Mouse (Mus musculus) ES-Bruce4 (cell line): ENCODE data around the gene Sec24d. TPM values are rescaled to one million over a fixed set of nuclear protein-coding genes. Genes with fewer than 3 reads are reported as not detected.

Source experiments
- H3K27ac ChIP-seq: 2 replicates; pipeline ENCODE4 v1.5.1; 2012; ENCODE audit warnings: low read length, inconsistent platforms; ENCODE audit not compliant: insufficient read depth
- H3K27me3 ChIP-seq: 2 replicates; pipeline ENCODE4 v1.6.1; 2012; ENCODE audit warnings: mild to moderate bottlenecking, low read length, inconsistent platforms; ENCODE audit not compliant: control insufficient read depth, poor library complexity, insufficient read depth, severe bottlenecking
- H3K36me3 ChIP-seq: 2 replicates; pipeline ENCODE4 v1.6.1; 2012; ENCODE audit warnings: inconsistent platforms, mild to moderate bottlenecking, low read length, moderate library complexity; ENCODE audit not compliant: control insufficient read depth, poor library complexity, insufficient read depth, severe bottlenecking
- H3K4me1 ChIP-seq: one replicate; pipeline ENCODE4 v1.8.1; 2011; ENCODE audit warnings: low read length; ENCODE audit not compliant: control insufficient read depth, insufficient read depth
- H3K4me3 ChIP-seq: 2 replicates; pipeline ENCODE4 v1.5.1; 2011; ENCODE audit warnings: low read depth, mild to moderate bottlenecking, low read length
- H3K9ac ChIP-seq: 2 replicates; pipeline ENCODE4 v1.6.1; 2012; ENCODE audit warnings: low read depth, mild to moderate bottlenecking, inconsistent platforms; ENCODE audit not compliant: poor library complexity, severe bottlenecking
- H3K9me3 ChIP-seq: replicated peaks from 2 replicates; pipeline ENCODE4 v1.6.1; 2012; ENCODE audit warnings: mild to moderate bottlenecking, low read length, inconsistent platforms; ENCODE audit not compliant: control insufficient read depth, poor library complexity, insufficient read depth, severe bottlenecking
- CTCF ChIP-seq: IDR thresholded peaks from one replicate; pipeline ENCODE4 v1.8.1; 2011; ENCODE audit warnings: low read depth, low read length
- EP300 ChIP-seq: IDR thresholded peaks from 2 replicates; pipeline ENCODE4 v1.6.1; 2011; ENCODE audit warnings: low read depth, low read length; ENCODE audit not compliant: insufficient read depth
- POLR2A ChIP-seq: IDR thresholded peaks from one replicate; pipeline ENCODE4 v1.8.1; 2011; ENCODE audit warnings: low read length; ENCODE audit not compliant: insufficient read depth
- polyA plus RNA-seq: library from polyadenylated mRNA; stranded (reverse); fragments of >200 nt; gene quantifications from 2 replicates; pipeline ENCODE4 v1.2.4, GENCODE M21; 2011; ENCODE audit warnings: low read depth; ENCODE audit not compliant: missing spikeins, insufficient read depth, insufficient read length

The Sec24d gene
- polyA plus RNA-seq, 1 experiment, result 26.6 TPM

DNA sequence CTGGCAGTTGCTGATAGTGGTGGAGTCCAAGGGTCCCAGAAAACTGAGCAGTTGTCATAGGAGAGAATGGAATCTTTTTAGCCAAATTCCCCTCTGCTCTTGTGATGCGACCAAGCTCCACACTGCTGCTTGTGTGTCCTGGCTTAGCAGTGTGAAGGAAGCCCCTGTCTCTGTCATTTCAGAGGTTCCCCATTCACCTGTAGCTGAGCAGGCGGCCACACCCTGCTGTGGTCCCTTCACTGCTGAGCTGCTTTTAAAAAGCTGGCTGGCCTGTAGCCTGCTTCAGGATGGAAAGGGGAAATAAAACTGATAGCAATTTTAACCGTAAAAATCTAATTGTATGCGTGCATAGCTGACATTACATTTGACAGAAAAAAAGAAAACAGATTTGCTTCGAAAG is 69.7 kb downstream of the Sec24d start:
- no peaks in the 10 kb centered on the region for H3K27me3 ChIP-seq
- TF ChIP-seq CTCF (no peak), EP300 (no peak), POLR2A (no peak)
- no peak overlapping the region for H3K4me3 ChIP-seq
- H3K9ac ChIP-seq, result no peak overlapping the region
- H3K4me1 ChIP-seq, result peaks cover 5% of the 10 kb centered on the region
- H3K27ac ChIP-seq, result no peak overlapping the region
- no peaks in the 10 kb centered on the region for H3K9me3 ChIP-seq
- no peaks in the 10 kb centered on the region for H3K36me3 ChIP-seq

DNA sequence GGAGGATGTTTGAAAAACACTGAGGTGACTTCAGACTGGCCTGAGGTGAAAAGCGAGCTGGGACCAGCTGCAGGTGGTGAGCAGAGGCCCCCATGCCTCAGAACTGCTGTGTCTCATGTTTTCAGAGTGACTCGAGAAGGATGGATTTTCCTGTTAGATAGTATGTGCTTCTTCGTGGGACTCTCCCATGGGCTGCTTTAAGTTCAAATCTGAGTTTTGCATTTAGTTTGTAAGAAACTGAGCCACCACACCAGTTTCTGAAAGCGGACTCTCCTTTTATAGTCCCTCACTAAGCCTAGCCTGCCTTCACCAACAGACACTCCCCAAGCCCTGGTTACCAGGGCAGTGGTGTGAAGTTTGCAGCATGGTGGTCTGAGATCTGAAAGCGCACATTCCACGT is 70.6 kb downstream of the Sec24d start:
- no peak overlapping the region for H3K9ac ChIP-seq
- no peaks in the 10 kb centered on the region for H3K9me3 ChIP-seq
- H3K4me3 ChIP-seq, result no peak overlapping the region
- H3K27me3 ChIP-seq, result no peaks in the 10 kb centered on the region
- H3K27ac ChIP-seq, result no peak overlapping the region
- H3K36me3 ChIP-seq, result no peaks in the 10 kb centered on the region; the same call in 1 of the 2 replicates
- H3K4me1 ChIP-seq, result peaks cover 3% of the 10 kb centered on the region
- TF ChIP-seq EP300, result no peak
- TF ChIP-seq CTCF, result no peak
- TF ChIP-seq POLR2A, result no peak

DNA sequence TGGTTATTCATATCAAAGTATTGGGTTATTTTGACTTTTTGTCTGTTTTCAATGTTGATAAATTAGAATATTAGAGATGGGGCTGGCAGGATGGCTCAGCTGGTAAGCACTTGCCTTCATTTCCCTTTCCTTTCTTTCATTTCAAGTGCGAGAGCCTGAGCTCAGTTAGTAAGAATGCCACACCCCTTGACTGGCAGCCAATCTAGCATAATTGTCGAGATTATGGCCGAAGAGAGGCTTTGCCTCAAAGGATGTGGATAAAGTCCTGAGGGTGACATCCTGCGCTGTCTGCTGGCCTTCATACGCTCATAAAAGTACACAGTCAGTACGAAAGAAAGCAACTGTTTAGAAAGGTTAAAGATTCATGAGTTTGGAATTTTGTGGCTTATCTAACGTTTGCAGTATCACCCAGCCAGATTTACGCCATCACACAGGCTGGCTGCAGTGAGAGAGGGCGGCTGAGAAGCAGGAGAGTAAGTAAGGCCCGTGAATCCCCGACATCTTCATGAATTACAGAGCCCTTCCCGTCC is 71.5 kb downstream of the Sec24d start:
- no peak overlapping the region for H3K9ac ChIP-seq
- H3K9me3 ChIP-seq, result no peaks in the 10 kb centered on the region
- no peaks in the 10 kb centered on the region for H3K4me1 ChIP-seq
- no peaks in the 10 kb centered on the region; the same call in 1 of the 2 replicates for H3K36me3 ChIP-seq
- no peaks in the 10 kb centered on the region for H3K27me3 ChIP-seq
- H3K4me3 ChIP-seq, result no peak overlapping the region
- no peak overlapping the region for H3K27ac ChIP-seq
- TF ChIP-seq POLR2A (no peak), CTCF (no peak), EP300 (no peak)

DNA sequence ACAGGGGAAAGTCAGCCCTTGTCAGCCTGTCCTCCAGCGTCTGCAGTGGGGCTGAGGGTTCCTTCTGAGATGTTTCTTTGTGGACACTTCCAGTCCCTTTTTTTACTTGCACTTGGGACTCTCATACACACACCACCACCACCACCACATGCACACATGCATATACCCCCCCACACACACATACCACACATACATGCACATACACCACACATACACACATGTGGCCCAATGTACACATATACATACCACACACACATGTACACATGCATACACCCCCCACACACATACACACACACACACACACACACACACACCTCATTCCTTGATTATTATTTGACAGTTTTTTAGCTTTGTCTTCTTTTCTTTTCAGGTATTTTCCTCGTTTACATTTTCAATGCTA is 73.8 kb downstream of the Sec24d start:
- H3K27ac ChIP-seq, result no peak overlapping the region
- no peaks in the 10 kb centered on the region; the same call in 1 of the 2 replicates for H3K36me3 ChIP-seq
- TF ChIP-seq CTCF (no peak), POLR2A (no peak), EP300 (no peak)
- H3K4me3 ChIP-seq, result no peak overlapping the region
- H3K9me3 ChIP-seq, result no peaks in the 10 kb centered on the region
- no peaks in the 10 kb centered on the region for H3K4me1 ChIP-seq
- no peak overlapping the region for H3K9ac ChIP-seq
- H3K27me3 ChIP-seq, result no peaks in the 10 kb centered on the region

DNA sequence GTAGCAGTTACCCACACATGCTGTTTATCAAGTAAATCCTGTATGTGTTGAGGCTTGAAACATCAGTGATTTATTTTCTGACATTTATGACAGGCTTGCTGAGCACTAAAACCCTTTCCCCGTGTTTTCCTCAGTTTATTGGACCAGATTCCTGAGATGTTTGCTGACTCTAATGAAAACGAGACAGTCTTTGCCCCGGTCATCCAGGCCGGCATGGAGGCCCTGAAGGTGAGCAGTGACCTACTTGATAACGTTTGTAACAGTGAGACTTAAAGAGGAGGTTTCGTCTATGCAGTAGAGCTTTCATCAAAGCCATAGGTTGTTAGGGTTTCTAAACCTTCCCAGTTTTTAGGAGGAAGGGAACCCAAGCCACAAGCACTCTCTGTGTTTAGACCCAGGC is 76.4 kb downstream of the Sec24d start:
- no peaks in the 10 kb centered on the region for H3K4me1 ChIP-seq
- no peaks in the 10 kb centered on the region for H3K27me3 ChIP-seq
- TF ChIP-seq CTCF, result no peak
- no peak for TF ChIP-seq POLR2A
- TF ChIP-seq EP300, result no peak
- no peaks in the 10 kb centered on the region; the same call in 1 of the 2 replicates for H3K36me3 ChIP-seq
- H3K9me3 ChIP-seq, result no peaks in the 10 kb centered on the region
- no peak overlapping the region for H3K27ac ChIP-seq
- H3K4me3 ChIP-seq, result no peak overlapping the region
- no peak overlapping the region for H3K9ac ChIP-seq

DNA sequence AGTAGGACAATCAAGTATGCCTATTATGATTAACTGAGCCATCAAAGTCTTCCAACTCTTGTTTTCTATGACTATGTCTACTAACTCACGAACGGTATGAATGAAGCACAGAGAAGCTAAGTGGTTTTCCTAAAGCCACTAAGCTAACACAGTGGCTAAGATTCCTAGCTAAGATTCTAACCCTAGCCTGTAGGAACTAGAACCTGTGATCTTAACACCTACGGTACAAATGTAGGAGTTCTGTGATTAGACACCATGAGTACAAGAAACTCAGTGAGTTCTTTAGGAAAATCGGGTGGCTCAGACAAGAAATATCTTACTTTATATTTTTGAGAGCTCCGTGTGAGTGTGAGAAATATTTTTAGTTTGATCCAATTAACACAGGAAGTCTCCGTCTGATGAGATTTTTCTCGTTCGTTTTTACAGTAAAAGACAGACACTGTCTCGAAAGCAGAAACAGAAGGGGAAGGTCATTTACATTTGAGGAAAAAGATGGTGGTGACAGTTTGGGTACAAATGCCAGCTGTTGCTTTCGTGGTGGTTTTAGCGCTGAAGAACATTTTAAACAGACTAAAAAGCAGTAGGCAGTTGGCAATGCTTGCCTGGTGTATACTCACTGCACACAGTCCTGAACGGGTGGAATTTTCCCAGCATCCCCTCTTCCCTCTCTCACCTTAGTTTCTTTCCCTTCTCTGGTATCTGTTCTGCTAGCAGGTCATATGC is 81.0 kb downstream of the Sec24d start:
- Histone ChIP-seq H3K4me3 (no peak overlapping the region), H3K4me1 (no peaks in the 10 kb centered on the region), H3K36me3 (no peaks in the 10 kb centered on the region), H3K9ac (no peak overlapping the region), H3K9me3 (no peaks in the 10 kb centered on the region), H3K27me3 (no peaks in the 10 kb centered on the region), H3K27ac (no peak overlapping the region)
- TF ChIP-seq EP300 (no peak), POLR2A (no peak), CTCF (no peak)
